Mouse (Mus musculus) naive thymus-derived CD4-positive, alpha-beta T cell, adult 5 months (primary cell): ENCODE measurements around the gene Mrap2. TPM values are rescaled to one million over a fixed set of nuclear protein-coding genes. Genes with fewer than 3 reads are reported as not detected.

Experiments
- polyA plus RNA-seq: library from polyadenylated mRNA; unstranded; fragments of 100-300 nt; shearing (Covaris generic); gene quantifications from one replicate; pipeline ENCODE4 v1.2.1, GENCODE M21; 2017

Gene Mrap2
- polyA plus RNA-seq: not detected

DNA sequence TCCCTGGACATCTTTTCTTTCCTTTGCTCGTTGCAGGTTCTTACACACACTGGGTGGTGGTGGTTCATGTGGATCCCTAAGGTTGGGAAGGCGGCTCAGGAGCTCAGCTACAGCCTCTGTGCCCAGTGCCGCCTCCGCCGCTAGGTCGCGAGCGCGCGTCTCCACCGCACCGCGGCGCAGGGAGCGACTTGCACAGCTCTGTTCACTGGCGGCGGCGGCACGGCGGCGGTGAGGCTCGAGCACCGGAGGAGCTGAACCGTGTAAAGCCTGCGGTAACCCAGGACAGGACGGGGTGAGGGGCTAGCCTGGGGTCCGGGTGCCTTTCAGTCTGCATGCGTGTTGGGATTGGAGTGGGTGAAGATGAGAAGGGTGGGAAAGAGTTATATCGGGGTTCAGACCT lies at the start of gene Mrap2:
TSS of gene Mrap2 (plus strand) at position 201 of the 400 bp plus-strand sequence.

Other genes with a start within 250 kb of the Mrap2 start
- not detected for gene Ripply2, start 128.8 kb upstream of the Mrap2 start, polyA plus RNA-seq
- gene Cyb5r4, start 122.3 kb upstream of the Mrap2 start, polyA plus RNA-seq: 63.0 TPM
- gene Cep162, start 111.2 kb downstream of the Mrap2 start, polyA plus RNA-seq: 4.3 TPM